Comparison of ENCODE assay signal across 7 mouse cellular contexts in the genomic region with DNA sequence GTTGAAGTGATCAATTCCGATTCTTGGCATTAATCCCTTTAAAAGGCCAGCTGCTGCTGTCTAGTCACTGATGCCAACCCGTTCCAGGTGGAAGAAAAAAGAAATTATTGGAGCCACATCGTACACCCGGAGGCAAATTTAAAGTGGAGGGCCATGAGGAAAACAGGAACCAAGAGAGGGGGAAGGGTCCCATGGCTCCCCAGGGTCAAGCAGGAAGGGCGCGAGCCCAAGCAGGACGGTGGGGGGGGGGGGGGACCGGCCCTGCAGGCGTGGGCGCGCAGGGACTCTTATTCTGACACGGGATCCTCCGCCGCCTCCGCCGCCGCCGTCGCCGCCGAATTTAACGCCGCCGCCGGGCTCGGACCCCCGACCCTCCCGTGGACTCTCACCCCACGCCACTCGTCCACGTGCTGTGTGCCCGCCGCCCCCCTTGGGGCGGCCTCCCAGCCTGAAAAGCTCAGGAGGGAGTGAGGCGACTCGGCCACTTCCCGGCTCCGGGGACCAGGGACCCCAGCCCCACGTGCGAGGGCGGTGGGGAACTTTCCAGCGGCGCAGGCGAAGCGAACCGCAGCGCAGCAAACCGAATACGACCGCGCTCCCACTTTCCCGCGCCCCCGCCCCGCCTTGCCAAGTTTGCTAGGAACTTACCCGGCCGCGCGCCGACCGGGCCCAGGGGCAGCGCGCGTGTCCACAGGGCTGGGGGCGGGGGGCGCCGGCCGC. TPM values are rescaled to one million over a fixed set of nuclear protein-coding genes. Genes with fewer than 3 reads are reported as not detected.
A peak's percentile ranks its signal among the peaks of the same experiment; 100 is the strongest.
DNase-seq lines count a peak whose midpoint lies in the region; ATAC-seq and TF ChIP-seq lines count a peak whose summit lies in the region.

No protein-coding gene starts in this region.

- H3K9me3 ChIP-seq in ES-Bruce4 (replicated peaks; ENCODE audit: control insufficient read depth, insufficient read depth, low read length, poor library complexity, severe bottlenecking) = no peaks in the 10 kb centered on the region
- no peaks in the 10 kb centered on the region for H3K9me3 ChIP-seq in heart, postnatal 0 days (replicated peaks; ENCODE audit: control insufficient read depth, low read length)

- H3K9ac ChIP-seq in ES-Bruce4 (ENCODE audit: low read depth, poor library complexity, severe bottlenecking) = peak overlapping the region; percentile 99
- peak overlapping the region; percentile 95 for H3K9ac ChIP-seq in heart, postnatal 0 days (replicated peaks; ENCODE audit: low read depth, low read length)

- peak overlapping the region; percentile 49 for H3K27ac ChIP-seq in ES-Bruce4 (ENCODE audit: insufficient read depth, low read length)
- H3K27ac ChIP-seq in embryonic fibroblast, embryonic 13.5 days (ENCODE audit: insufficient read depth, low read length) = peak overlapping the region; percentile 82
- peak overlapping the region; percentile 90 for H3K27ac ChIP-seq in heart, postnatal 0 days (ENCODE audit: low read depth)

- ATAC-seq in heart, postnatal 0 days (ENCODE audit: insufficient read depth, low read depth) = peak; percentile 27

- H3K4me2 ChIP-seq in heart, postnatal 0 days (ENCODE audit: low read depth, low read length) = peak overlapping the region; percentile 78

- H3K4me1 ChIP-seq in ES-Bruce4 (ENCODE audit: control insufficient read depth, insufficient read depth, low read length) = peaks cover 7% of the 10 kb centered on the region
- peaks cover 13% of the 10 kb centered on the region for H3K4me1 ChIP-seq in embryonic fibroblast, embryonic 13.5 days (ENCODE audit: control insufficient read depth, insufficient read depth, low read length)
- H3K4me1 ChIP-seq in heart, postnatal 0 days (ENCODE audit: control insufficient read depth, insufficient read depth) = peaks cover 40% of the 10 kb centered on the region

- DNase-seq in adrenal gland, postnatal 10 days = peak; percentile 67
- no peak for DNase-seq in heart, postnatal 0 days (ENCODE audit: low spot score)
- DNase-seq in kidney, postnatal 4 days = peak; percentile 68 to 80
- DNase-seq in lung, postnatal 4 days = peak; percentile 60 to 67
- peak; percentile 12 for DNase-seq in right cerebral cortex, postnatal 14 days

- H3K27me3 ChIP-seq in ES-Bruce4 (ENCODE audit: control insufficient read depth, insufficient read depth, low read length, poor library complexity, severe bottlenecking) = no peaks in the 10 kb centered on the region
- H3K27me3 ChIP-seq in heart, postnatal 0 days (ENCODE audit: control insufficient read depth, insufficient read depth, low read length) = no peaks in the 10 kb centered on the region

- TF ChIP-seq EP300 in ES-Bruce4 (IDR thresholded peaks at IDR 0.05; ENCODE audit: insufficient read depth, low read depth, low read length) = no peak
- no peak for TF ChIP-seq EP300 in heart, postnatal 0 days (IDR thresholded peaks at IDR 0.05; ENCODE audit: low read depth)

- peak overlapping the region; percentile 75 for H3K4me3 ChIP-seq in ES-Bruce4 (ENCODE audit: low read depth, low read length)
- peak overlapping the region; percentile 98 for H3K4me3 ChIP-seq in embryonic fibroblast, embryonic 13.5 days (ENCODE audit: insufficient read depth, low read length)
- H3K4me3 ChIP-seq in heart, postnatal 0 days (ENCODE audit: low read depth, low read length) = peak overlapping the region; percentile 89

- peaks cover 19% of the 10 kb centered on the region; the same call in 1 of the 2 replicates for H3K36me3 ChIP-seq in ES-Bruce4 (ENCODE audit: control insufficient read depth, insufficient read depth, low read length, poor library complexity, severe bottlenecking)
- no peaks in the 10 kb centered on the region for H3K36me3 ChIP-seq in heart, postnatal 0 days (replicated peaks; ENCODE audit: control insufficient read depth, insufficient read depth, low read length)

- TF ChIP-seq POLR2A in ES-Bruce4 (IDR thresholded peaks at IDR 0.05; ENCODE audit: insufficient read depth, low read length) = no peak
- TF ChIP-seq POLR2A in embryonic fibroblast, embryonic 13.5 days (IDR thresholded peaks at IDR 0.05; ENCODE audit: low read depth, low read length) = no peak

- under 1% methylated on average over 47 of the region's 68 CpGs for WGBS in heart, postnatal 0 days

- TF ChIP-seq CTCF in ES-Bruce4 (IDR thresholded peaks at IDR 0.05; ENCODE audit: low read depth, low read length) = no peak
- TF ChIP-seq CTCF in embryonic fibroblast, embryonic 13.5 days (IDR thresholded peaks at IDR 0.05; ENCODE audit: borderline replicate concordance, insufficient read depth, low read length) = no peak
- TF ChIP-seq CTCF in heart, postnatal 0 days (IDR thresholded peaks at IDR 0.05; ENCODE audit: low read depth) = no peak

RNA-seq across cellular contexts. Expression of gene Gatad2a, which starts 22.6 kb away (rescaled TPM):
- polyA plus RNA-seq in ES-Bruce4 (2011; ENCODE audit: insufficient read depth, insufficient read length, low read depth, missing spikeins) = 155 TPM in 2 replicates
- 10 to 100 TPM; 84.4 to 90.0 TPM for total RNA-seq in adrenal gland, postnatal 10 days (2021)
- polyA plus RNA-seq in embryonic fibroblast, embryonic 13.5 days (2011; ENCODE audit: insufficient read length, low read depth, missing spikeins) = 63.8 and 67.2 TPM in 2 replicates
- total RNA-seq in heart, postnatal 0 days (2014; rRNA removed; ENCODE audit: low replicate concordance) = 26.9 and 58.8 TPM in 2 replicates
- polyA plus RNA-seq in heart, postnatal 0 days (2015; fragmentation: Nextera tagmentation; extraction: Ambion mirVana) = 17.0 and 18.9 TPM in 2 replicates
